Mouse (Mus musculus) embryonic facial prominence, embryonic 11.5 days (tissue): Measurements from ENCODE around the gene Klc3. TPM values are rescaled to one million over a fixed set of nuclear protein-coding genes. Genes with fewer than 3 reads are reported as not detected.

Experiments
- ATAC-seq: fragments of 200-750 bp; cut with Nextera tagmentation; replicated peaks from 2 replicates; pipeline ENCODE4 v1.8.0; 2017; ENCODE audit warnings: low read depth; ENCODE audit not compliant: insufficient number of reproducible peaks, low FRiP score, low TSS enrichment
- DNase-seq: peaks from one replicate; pipeline ENCODE4 v3.0.0-alpha.2; 2015; ENCODE audit warnings: low spot score
- H3K27ac ChIP-seq: fragments of 300-500 bp; sonication (generic); replicated peaks from 2 replicates; pipeline ENCODE4 v1.5.1; 2014; ENCODE audit warnings: mild to moderate bottlenecking, low read depth, low read length, control low read depth
- H3K27me3 ChIP-seq: fragments of 300-500 bp; sonication (generic); 2 replicates; pipeline ENCODE4 v1.6.1; 2014; ENCODE audit warnings: mild to moderate bottlenecking, low read length, moderate library complexity, mixed read lengths; ENCODE audit not compliant: control insufficient read depth, insufficient read depth
- H3K36me3 ChIP-seq: fragments of 300-500 bp; sonication (generic); replicated peaks from 2 replicates; pipeline ENCODE4 v1.6.1; 2014; ENCODE audit warnings: low read depth, mild to moderate bottlenecking, low read length, moderate library complexity, mixed read lengths; ENCODE audit not compliant: control insufficient read depth, insufficient read depth
- H3K4me1 ChIP-seq: fragments of 300-500 bp; sonication (generic); 2 replicates; pipeline ENCODE4 v1.6.1; 2014; ENCODE audit warnings: low read length, mixed read lengths; ENCODE audit not compliant: control insufficient read depth, insufficient read depth
- H3K4me2 ChIP-seq: fragments of 300-500 bp; sonication (generic); 2 replicates; pipeline ENCODE4 v1.6.1; 2014; ENCODE audit warnings: low read depth, mild to moderate bottlenecking, control low read depth, low read length, moderate library complexity
- H3K4me3 ChIP-seq: fragments of 300-500 bp; sonication (generic); 2 replicates; pipeline ENCODE4 v1.5.1; 2014; ENCODE audit warnings: low read depth, low read length, control low read depth
- H3K9ac ChIP-seq: fragments of 300-500 bp; sonication (generic); replicated peaks from 2 replicates; pipeline ENCODE4 v1.6.1; 2014; ENCODE audit warnings: mild to moderate bottlenecking, control low read depth, low read length
- H3K9me3 ChIP-seq: fragments of 300-500 bp; sonication (generic); replicated peaks from 2 replicates; pipeline ENCODE4 v1.6.1; 2016; ENCODE audit warnings: mild to moderate bottlenecking, low read length, inconsistent platforms, mixed read lengths; ENCODE audit not compliant: control insufficient read depth
- WGBS: fragments of 180-500 bp; shearing (Covaris S2); extraction: QIAGEN DNeasy Blood & Tissue Kit; methylation state at CpG from one replicate; pipeline ENCODE4 v1.1.7; 2014; 5-methylcytosine and 5-hydroxymethylcytosine counted together
- polyA plus RNA-seq: library from polyadenylated mRNA; unstranded; fragments of >200 nt; fragmentation: Nextera tagmentation; extraction: Ambion mirVana; gene quantifications from 2 replicates; pipeline ENCODE4 v1.2.1, GENCODE M21; 2014

Gene Klc3
- polyA plus RNA-seq, 1 experiment from 2014 or later: 3.9 TPM

- DNase-seq (peak; percentile 72), ATAC-seq (no peak)
- H3K9ac ChIP-seq: no peak overlapping the region
- no peaks in the 10 kb centered on the region; the same call in 1 of the 2 replicates for H3K27me3 ChIP-seq
- no peaks in the 10 kb centered on the region for H3K4me1 ChIP-seq
- no peak overlapping the region for H3K4me2 ChIP-seq
- no peak overlapping the region for H3K4me3 ChIP-seq
- 6% methylated on average over 18 of the region's 18 CpGs for WGBS
- H3K36me3 ChIP-seq: no peaks in the 10 kb centered on the region
- no peaks in the 10 kb centered on the region for H3K9me3 ChIP-seq
- no peak overlapping the region for H3K27ac ChIP-seq
These were observed 40.0 kb downstream of the Klc3 start for GRCm38 (mm10) chr7:19363881-19364280.

GRCm38 (mm10) chr7:19362276-19362675 lies 41.6 kb downstream of the Klc3 start:
- no peaks in the 10 kb centered on the region for H3K27me3 ChIP-seq
- H3K4me3 ChIP-seq: no peak overlapping the region
- peaks cover 2% of the 10 kb centered on the region; the same call in 1 of the 2 replicates for H3K4me1 ChIP-seq
- H3K27ac ChIP-seq: no peak overlapping the region
- WGBS: 44% methylated on average over 4 of the region's 4 CpGs
- ATAC-seq: no peak
- no peak overlapping the region for H3K4me2 ChIP-seq
- no peak overlapping the region for H3K9ac ChIP-seq
- DNase-seq: no peak
- no peaks in the 10 kb centered on the region for H3K36me3 ChIP-seq
- H3K9me3 ChIP-seq: no peaks in the 10 kb centered on the region

DNA sequence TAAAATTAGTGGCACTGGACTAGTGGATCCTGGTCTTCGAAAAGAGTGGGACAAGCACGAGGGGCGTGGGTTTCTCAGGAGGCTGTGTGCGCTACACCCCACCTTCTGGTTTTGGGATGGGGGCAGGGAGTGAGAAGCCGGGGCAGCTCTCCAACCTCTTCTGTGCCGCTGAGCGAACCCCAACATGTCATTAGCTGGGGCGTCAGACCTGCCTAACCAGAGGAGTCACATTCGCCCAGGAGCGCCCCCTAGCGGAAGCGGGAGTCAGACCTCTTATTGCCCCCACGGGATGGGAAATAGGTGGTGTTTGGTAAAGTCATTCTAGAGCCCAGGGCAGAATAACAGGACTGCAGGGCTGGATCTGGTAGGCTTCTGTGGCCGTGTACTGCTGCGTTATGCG lies 42.2 kb downstream of the Klc3 start:
- Histone ChIP-seq H3K27me3 (no peaks in the 10 kb centered on the region), H3K9me3 (no peaks in the 10 kb centered on the region), H3K9ac (no peak overlapping the region; the same call in 1 of the 2 replicates), H3K4me1 (peaks cover 2% of the 10 kb centered on the region; the same call in 1 of the 2 replicates), H3K4me3 (peak overlapping the region; percentile 68), H3K36me3 (no peaks in the 10 kb centered on the region), H3K4me2 (peak overlapping the region; percentile 95), H3K27ac (no peak overlapping the region)
- no peak for ATAC-seq
- 13% methylated on average over 16 of the region's 16 CpGs for WGBS
- DNase-seq: peak; percentile 77

DNA sequence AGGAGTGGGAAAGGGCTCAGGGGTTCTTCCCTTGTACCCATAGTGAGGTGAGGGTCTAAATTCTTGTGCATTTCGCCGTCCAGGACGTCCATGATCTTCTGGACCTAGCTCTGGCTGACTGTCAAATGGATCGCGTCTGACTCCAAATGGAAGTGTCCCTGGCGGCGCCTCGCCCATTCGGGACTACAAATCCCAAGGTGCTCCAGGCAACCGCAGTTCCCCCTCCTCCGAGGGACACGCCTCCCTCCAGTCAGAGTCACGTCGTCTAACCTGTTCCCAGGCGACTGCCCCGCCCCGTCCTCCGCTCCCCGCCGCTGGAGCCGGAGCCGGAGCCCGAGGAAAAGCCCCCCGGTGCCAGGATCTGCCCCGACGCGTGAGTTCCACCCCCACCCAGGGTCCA lies 43.0 kb downstream of the Klc3 start:
- peak; percentile 93 for DNase-seq
- Histone ChIP-seq H3K9ac (peak overlapping the region; percentile 57), H3K9me3 (no peaks in the 10 kb centered on the region), H3K27me3 (no peaks in the 10 kb centered on the region), H3K36me3 (no peaks in the 10 kb centered on the region), H3K4me3 (peak overlapping the region; percentile 68), H3K27ac (no peak overlapping the region), H3K4me2 (peak overlapping the region; percentile 95), H3K4me1 (peaks cover 2% of the 10 kb centered on the region)
- peak; percentile 38; the same call in 1 of the 2 replicates for ATAC-seq
- WGBS: under 1% methylated on average over 27 of the region's 27 CpGs

GRCm38 (mm10) chr7:19359892-19360641 lies 43.8 kb downstream of the Klc3 start:
- ATAC-seq: peak; percentile 64
- WGBS: 1% methylated on average over 45 of the region's 45 CpGs
- Histone ChIP-seq H3K4me1 (peaks cover 2% of the 10 kb centered on the region), H3K4me3 (peak overlapping the region; percentile 68), H3K9ac (peak overlapping the region; percentile 46), H3K9me3 (no peaks in the 10 kb centered on the region), H3K27ac (no peak overlapping the region; the same call in 1 of the 2 replicates), H3K27me3 (no peaks in the 10 kb centered on the region), H3K4me2 (peak overlapping the region; percentile 95), H3K36me3 (no peaks in the 10 kb centered on the region; the same call in 1 of the 2 replicates)
- DNase-seq: peak; percentile 91

GRCm38 (mm10) chr7:19359299-19359891 lies 44.5 kb downstream of the Klc3 start, which contains the start of the genes Cd3eap and Ppp1r13l:
TSS of gene Cd3eap (minus strand) at chr7:19359483.
TSS of gene Ppp1r13l (plus strand) at chr7:19359749.
- H3K4me3 ChIP-seq: peak within 1 kb of the TSS; percentile 68
- no peak within 1 kb of the TSS; the same call in 1 of the 2 replicates for H3K27ac ChIP-seq
- no peaks in the 10 kb centered on the region for H3K27me3 ChIP-seq
- ATAC-seq (peak; percentile 57), DNase-seq (peak; percentile 89)
- H3K4me1 ChIP-seq: peaks cover 2% of the 10 kb centered on the region
- peak within 1 kb of the TSS; percentile 61 for H3K9ac ChIP-seq
- no peaks in the 10 kb centered on the region; the same call in 1 of the 2 replicates for H3K36me3 ChIP-seq
- under 1% methylated on average over 31 of the region's 31 CpGs for WGBS
- peak within 1 kb of the TSS; percentile 95 for H3K4me2 ChIP-seq
- H3K9me3 ChIP-seq: no peaks in the 10 kb centered on the region

- ATAC-seq (no peak), DNase-seq (no peak)
- H3K4me1 ChIP-seq: peaks cover 2% of the 10 kb centered on the region
- H3K9ac ChIP-seq: peak overlapping the region; percentile 61
- WGBS: 21% methylated on average over 13 of the region's 13 CpGs
- H3K9me3 ChIP-seq: no peaks in the 10 kb centered on the region
- H3K4me2 ChIP-seq: peak overlapping the region; percentile 95
- no peak overlapping the region for H3K27ac ChIP-seq
- H3K4me3 ChIP-seq: peak overlapping the region; percentile 68
- no peaks in the 10 kb centered on the region for H3K27me3 ChIP-seq
- H3K36me3 ChIP-seq: no peaks in the 10 kb centered on the region; the same call in 1 of the 2 replicates
These were observed 45.3 kb downstream of the Klc3 start for GRCm38 (mm10) chr7:19358634-19359033.
